Mouse (Mus musculus) kidney, postnatal 10 days (tissue): ENCODE results near the gene Asphd1.

Experiments used
- DNase-seq: peaks from one replicate; pipeline ENCODE4 v3.0.0; 2021; ENCODE audit warnings: mixed read lengths

Asphd1 gene

GRCm38 (mm10) chr7:126949403-126949792 is at the start of gene Asphd1:
Asphd1 (minus strand) TSS chr7:126949582.
- DNase-seq: no peak

DNA sequence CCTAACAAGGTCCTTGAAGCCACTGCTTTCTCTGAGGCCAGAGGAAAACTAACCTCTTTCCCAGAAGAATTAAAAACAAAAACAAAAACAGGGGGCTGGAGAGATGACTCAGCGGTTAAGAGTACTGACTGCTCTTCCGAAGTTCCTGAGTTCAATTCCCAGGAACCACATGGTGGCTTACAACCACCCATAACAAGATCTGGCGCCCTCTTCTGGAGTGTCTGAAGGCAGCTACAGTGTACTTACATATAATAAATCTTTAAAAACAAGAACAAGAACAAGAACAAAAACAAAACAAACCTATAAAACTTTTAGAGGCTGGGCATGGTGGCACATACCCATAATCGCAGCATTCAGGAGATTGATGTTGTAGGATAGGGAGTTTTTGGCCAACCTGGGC is 47.1 kb upstream of the Asphd1 start:
- DNase-seq: no peak

DNA sequence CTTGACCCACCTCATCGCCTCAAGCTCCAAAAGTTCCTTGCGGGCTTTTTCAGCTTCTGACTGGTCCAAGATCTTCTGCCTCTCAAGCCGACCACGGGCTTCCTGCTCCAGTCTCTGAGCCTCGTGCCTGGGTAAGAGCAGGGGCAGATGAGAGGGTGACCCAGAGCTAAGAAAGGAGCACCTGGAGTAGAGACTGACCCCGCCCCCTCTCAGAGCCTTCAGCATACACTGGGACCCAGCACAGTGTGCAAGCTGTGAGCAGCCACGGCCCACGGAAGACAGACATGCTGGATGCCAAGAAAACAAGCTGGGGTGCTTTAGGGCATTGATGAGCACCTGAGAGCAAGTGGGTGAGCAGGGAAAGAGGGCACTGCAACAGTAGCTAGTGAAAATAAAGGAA is 39.4 kb upstream of the Asphd1 start:
- DNase-seq: no peak

DNA sequence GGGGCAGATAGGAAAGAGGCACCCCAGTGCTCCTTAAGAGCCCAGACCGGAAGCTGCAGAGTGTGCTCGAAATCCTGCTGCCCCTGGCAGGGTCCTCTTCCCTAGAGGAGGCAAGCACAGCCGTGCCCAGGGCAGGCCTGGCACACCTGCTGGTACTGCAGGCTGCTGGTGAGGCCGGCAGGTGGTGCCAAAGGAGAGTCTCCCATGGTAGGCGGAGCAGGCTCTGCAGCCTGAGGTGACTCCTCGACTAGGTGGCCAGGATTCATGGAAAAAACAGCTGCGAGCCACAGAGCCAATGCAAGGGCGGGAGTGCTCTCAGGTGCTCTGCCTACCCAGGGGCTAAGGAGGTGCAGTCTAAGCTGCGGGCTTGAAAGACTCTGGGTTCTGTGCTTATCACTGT is 36.9 kb upstream of the Asphd1 start:
- DNase-seq: peak; percentile 78

DNA sequence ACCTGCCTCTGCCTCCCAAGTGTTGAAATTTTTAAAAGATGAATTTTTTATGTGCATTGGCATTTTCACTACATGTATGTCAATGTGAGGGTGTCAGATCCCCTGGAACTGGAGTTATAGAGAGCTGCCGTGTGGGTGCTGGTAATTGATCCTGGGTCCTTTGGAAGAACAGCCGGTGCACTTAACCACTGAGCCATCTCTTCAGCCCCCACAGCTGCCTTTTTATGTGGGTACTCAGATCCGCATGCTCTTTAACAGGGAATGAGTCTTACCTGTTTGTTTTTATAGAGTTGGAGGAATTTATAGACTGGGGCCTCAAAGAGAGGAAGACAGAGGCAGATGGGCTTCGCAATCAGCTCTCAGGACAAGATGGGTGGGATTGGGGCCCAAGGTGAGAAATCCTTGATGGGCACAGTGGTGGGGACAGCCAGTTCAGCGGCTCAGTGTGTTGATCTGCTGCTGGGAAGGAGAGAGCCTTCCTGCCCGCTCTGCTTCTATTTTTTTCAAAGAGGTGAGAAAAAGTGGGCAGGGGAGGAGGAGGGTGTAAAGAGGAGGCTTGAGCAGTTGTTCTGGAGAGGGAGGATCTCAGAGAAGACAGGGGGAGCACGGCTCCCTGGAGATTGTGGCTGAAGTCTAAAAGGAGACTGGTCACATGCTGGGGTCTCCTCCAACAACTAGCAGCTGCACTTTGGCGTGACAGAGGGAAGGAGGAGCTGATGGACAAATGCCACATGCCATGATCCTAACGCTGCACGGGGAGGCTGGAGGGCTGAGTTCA is 35.5 kb upstream of the Asphd1 start:
- no peak for DNase-seq

- DNase-seq: no peak
These were observed 33.7 kb upstream of the Asphd1 start for GRCm38 (mm10) chr7:126983113-126983512.

GRCm38 (mm10) chr7:126982054-126982453 is 32.7 kb upstream of the Asphd1 start:
- DNase-seq: no peak

DNA sequence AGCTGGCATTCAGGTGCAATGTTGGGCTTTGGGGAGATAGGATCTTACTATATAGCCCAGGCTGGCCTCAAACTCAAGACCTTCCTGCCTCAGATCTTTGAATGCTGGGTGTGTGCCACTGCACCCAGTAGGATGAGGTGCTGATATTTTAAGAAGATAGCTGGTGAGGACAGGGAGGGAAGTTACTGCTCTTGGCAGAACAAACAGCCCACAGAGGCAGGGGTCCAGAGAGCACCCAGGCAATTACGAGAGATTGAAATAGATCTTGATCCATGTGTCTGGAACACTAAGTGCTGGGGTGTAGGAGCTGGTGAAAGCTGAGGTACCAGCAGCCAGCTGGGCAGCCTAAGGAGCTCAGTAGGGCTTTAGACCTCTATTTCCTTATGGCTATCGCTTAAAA is 32.2 kb upstream of the Asphd1 start:
- no peak for DNase-seq

DNA sequence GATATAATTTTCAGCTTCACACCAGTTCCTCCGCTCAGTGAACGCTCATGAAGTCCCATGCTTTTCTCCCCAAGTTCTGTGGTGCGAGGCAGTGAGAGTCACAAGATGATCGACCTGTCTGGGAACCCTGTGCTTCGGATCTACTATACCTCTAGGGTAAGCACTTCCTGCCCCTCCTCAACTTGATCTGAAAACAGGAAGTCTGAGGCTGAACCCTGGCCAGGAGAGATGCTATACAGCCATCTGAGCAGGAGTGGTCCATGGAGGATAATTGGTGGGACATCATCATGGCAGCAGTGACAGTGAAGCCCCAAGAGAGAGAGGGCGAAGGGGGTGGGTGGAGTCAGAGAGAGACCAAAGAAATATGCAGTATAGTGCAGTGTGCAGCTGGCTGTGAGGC is 29.5 kb upstream of the Asphd1 start:
- no peak for DNase-seq

DNA sequence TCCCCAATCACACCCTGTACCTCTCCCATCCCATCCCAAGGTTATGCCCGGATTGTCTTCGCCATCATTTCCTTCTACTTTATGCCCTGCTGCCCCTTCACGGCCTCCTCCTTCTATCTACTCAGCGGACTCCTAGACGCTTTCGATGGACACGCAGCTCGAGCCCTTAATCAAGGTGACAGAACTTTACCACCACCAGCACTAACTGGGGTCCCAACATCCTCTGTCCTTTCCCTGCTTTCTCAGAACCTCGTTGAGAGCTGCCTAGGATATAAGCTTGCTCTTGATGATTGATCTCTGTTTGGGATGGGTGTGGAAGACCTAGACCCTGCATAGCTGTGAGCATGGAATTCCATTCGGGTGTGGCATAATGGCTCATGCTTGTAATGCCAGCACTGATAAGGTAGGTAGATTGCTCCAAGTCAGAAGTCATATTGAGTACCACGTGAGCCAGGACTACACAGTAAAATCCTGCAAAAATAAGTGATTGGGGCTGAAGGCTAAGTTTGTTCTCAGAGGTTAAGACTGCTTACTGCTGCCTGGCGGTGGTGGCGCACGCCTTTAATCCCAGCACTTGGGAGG is 27.6 kb upstream of the Asphd1 start:
- DNase-seq: peak; percentile 22

DNA sequence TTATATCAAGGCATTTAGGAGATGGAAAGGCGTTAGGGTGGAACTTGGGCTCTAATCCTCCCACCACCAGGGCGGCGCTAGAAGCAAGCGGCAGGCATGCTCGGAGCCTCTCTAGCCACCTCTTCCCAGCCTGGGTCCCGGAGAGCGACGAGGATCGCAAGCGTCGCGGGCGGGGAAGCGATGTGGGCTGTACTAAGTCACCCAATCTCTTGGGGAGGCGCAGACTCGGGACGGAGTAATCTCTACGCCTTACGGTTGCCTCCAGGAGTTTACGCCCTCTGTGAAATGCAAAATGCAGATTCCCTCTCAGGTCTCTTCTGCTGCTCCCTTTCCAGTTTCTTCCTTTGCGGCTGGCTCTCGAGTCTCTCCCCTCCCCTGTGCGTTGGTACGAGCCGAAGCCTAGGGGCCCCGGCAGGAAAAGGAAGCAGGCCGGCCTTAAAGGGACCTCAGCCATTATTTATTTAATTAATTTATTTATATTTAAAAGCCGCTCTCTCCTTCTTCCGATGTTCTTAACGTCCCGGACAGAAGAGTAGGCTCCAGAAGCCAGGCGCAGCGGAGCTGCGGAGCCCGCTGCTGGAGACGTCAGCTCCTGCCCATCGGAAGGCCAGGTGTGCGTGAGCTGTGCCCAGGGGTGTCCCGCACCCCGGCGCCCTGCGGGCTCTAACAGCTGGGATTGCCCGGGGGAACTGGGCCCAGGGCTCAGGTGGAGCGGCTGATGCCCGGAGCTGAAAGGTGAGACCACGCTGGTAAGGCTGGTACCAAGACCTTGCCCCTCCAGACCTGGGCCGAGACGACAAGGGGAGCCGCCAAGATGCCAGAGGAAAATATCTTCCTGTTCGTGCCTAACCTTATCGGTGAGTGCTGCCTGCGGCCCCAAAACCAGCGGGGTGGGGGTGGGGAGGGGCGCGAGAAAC is 26.8 kb upstream of the Asphd1 start, which contains the start of gene Cdiptos:
Gene Cdiptos (minus strand): TSS at position 149 of the 917 bp plus-strand sequence.
- peak; percentile 99 for DNase-seq

GRCm38 (mm10) chr7:126975893-126975949 is 26.3 kb upstream of the Asphd1 start, which contains the start of gene Cdipt:
Cdipt (plus strand) TSS chr7:126975914.
- no peak for DNase-seq

- DNase-seq: peak; percentile 24
These were observed 26.1 kb upstream of the Asphd1 start for GRCm38 (mm10) chr7:126975493-126975892.

DNA sequence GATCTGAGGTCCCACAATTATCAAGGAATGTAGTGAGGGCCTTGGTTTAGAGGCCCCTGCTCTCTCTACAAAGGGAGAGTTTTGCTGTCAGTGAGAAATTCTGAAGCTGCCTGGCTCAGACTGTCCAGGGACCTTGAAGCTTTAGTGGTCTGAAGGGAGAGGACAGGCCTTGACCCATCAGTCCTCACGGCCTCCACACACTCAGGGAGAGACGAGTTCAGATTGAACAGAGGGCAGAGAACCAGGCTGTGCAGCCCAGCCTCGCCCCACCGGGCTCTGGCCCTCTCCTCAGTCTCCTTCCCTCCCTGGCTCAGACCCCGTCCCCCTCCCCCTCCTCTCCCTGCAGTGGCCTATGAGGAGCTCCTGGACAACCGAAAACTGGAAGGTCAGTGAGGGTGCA is 18.0 kb upstream of the Asphd1 start:
- no peak for DNase-seq

DNA sequence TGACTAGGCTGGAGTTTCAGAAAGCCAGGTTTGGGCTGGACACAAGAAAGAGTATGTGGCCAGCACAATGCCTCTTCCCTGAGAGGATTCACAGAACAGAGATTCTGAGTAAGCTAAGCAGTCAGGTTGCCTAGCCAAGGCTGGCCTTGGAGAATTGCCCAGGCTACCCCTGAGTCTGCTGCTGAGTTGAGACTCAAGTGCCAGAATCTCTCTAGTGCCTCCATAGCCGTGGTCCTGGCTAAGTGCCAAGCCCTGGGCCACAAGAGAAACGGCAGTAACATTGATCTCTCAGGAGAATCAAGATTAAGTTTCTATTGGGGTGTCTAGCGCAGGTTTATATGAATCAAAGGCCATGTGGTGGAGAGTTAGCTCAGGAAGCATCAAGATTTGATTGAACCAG is 16.2 kb upstream of the Asphd1 start:
- DNase-seq: no peak

DNA sequence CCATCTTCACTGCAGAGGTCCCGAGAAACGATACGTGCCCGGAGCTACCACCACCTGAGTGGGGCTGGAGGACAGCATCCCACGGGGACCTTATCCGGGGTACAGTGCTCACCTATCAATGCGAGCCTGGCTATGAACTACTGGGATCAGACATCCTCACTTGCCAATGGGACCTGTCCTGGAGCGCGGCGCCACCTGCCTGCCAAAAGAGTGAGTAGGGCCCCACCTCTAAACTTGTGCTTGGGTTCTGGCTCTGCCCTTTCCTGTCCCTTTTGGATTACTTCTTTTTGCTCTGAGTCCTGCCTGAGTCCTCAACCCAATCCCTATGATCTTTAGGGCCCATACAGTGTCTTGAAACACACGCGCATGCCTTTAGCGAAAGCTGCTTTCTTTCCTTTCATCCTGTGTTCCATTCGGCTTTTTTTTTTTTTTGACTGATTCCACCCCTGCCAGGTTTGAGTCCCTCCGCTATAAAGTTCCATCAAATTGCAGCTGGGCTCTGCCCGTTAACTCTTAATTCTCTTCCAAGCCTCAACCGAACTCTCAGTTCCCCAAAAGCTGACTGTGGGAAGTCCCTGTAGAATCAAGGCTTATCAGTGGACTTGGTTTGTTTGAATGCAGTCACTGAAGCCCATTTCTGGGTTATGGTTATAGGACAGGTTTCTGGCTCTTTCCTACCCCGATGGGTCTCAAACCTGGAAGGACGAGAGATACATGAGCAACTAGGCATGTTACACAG is 14.3 kb upstream of the Asphd1 start:
- peak; percentile 76 for DNase-seq

GRCm38 (mm10) chr7:126961965-126962364 is 12.6 kb upstream of the Asphd1 start:
- no peak for DNase-seq

GRCm38 (mm10) chr7:126961095-126961494 is 11.7 kb upstream of the Asphd1 start:
- no peak for DNase-seq

GRCm38 (mm10) chr7:126959780-126960179 is 10.4 kb upstream of the Asphd1 start:
- no peak for DNase-seq

- DNase-seq: no peak
These were observed 5.7 kb upstream of the Asphd1 start for GRCm38 (mm10) chr7:126955125-126955524.

- DNase-seq: no peak
These were observed 3.3 kb upstream of the Asphd1 start for GRCm38 (mm10) chr7:126952646-126953045.

DNA sequence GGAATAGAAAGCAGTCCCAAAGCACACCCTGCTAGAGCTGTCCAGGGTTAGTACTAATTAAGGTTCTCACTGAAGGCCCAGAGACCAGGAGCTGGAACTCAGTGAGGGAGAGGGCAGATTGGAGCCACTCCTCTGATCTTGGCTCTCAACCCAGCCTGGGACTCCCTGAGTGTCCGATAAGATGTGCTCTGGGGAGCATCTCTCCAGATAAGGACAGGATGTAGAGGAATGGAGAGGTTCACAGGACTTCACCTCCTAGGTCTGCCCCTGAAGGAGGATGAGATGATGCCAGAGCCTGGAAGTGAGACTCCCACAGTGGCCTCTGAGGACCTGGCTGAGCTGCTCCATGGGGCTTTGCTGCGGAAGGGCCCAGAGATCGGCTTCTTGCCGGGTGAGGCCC is 2.4 kb upstream of the Asphd1 start:
- no peak for DNase-seq
